Mouse (Mus musculus) olfactory bulb, adult 2 months (tissue): Measurements from ENCODE around the gene Cntnap2.

Experiments used
- CTCF ChIP-seq: fragments of 200-500 bp; IDR thresholded peaks from 2 replicates; pipeline ENCODE4 v1.5.1; 2012; ENCODE audit warnings: low read depth, mild to moderate bottlenecking, low read length, moderate library complexity; ENCODE audit not compliant: insufficient read depth
- POLR2A ChIP-seq: fragments of 200-500 bp; IDR thresholded peaks from 2 replicates; pipeline ENCODE4 v1.6.1; 2012; ENCODE audit warnings: mild to moderate bottlenecking, low read depth, low read length, moderate library complexity; ENCODE audit not compliant: insufficient read depth

DNA sequence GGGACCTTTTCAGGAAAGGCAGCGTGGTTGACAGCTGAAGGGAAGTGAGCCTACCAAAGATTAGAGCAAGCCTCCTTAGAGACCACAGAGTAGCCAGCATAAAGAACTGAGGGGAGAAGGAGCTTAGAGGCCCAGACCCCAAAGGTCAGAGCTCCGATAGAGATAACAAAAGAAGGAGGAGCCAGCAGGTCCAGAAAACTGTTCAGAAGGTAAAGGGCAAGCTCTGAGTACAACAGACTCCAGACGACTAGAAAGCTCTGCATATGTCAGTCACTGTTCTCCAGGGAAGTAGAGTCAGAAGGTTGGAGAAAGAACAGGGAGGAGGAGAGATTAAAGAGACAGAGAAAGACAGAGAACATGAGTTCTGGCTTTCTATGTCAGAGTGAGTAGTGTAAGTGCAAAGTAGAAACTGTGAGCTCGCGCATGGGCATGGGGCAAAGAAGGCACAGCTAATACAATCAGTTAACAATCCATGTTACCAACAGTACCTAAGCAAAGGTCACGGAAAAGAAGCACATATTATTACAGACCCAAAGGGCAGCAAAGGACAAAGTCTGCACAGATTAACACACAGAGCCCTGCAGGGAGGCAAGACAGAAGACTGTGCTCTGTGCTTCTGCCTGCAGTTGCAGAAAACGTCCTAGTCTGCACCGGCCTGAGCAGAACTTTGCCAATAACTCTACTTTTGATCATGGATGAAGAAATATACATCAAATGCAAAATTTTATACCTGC is 2247.1 kb downstream of the Cntnap2 start:
- TF ChIP-seq POLR2A (no peak), CTCF (no peak)
